Mouse (Mus musculus): ENCODE measurements around the gene Ptcd1. TPM values are rescaled to one million over a fixed set of nuclear protein-coding genes. Genes with fewer than 3 reads are reported as not detected.

The Ptcd1 gene
- polyA plus RNA-seq, 1 experiment from 2014 or later: 7.8 TPM

- peaks cover 25% of the 10 kb centered on the region for H3K36me3 ChIP-seq (ENCODE audit: control insufficient read depth, insufficient read depth)
Measured at GRCm38 (mm10) chr5:145123396-145123795, 43.5 kb downstream of the Ptcd1 start.

DNA sequence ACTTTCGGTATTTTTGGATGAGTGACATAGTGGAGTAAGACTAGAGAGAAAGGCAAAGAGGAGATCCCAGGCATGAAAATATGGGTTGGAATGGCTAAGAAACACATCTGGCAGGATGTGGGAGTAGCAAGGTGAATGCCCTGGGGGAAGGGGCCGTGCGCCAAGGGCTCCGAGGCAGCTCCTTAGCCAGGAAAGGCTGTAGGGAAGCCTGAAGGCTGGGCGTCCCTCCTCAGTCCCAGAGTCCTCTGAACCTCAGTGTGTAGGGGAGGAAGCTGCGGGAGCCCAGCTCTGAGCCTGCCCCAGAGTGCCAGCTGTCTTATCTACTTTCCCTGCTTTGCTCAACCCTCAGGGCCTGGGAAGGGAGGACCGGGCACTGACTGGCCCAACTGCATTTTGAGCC lies 46.0 kb downstream of the Ptcd1 start:
- Histone ChIP-seq H3K4me1 (ENCODE audit: control insufficient read depth, low read depth, low read length) (no peaks in the 10 kb centered on the region; the same call in 1 of the 2 replicates), H3K4me2 (ENCODE audit: low read depth, low read length) (no peak overlapping the region), H3K27me3 (ENCODE audit: control insufficient read depth, insufficient read depth, low read depth, low read length) (no peaks in the 10 kb centered on the region), H3K9ac (ENCODE audit: low read depth, low read length) (no peak overlapping the region), H3K4me3 (ENCODE audit: low read depth, low read length) (no peak overlapping the region), H3K9me3 (replicated peaks; ENCODE audit: control insufficient read depth, low read length) (0 out of 2 replicates have a peak, but pooled peaks cover 2% of the 10 kb centered on the region), H3K27ac (ENCODE audit: low read length) (no peak overlapping the region), H3K36me3 (ENCODE audit: control insufficient read depth, insufficient read depth) (peaks cover 13% of the 10 kb centered on the region)
- 55% methylated on average over 7 of the region's 7 CpGs for WGBS (ENCODE audit: insufficient replicate concordance)
- ATAC-seq (ENCODE audit: low read depth): no peak

More at GRCm38 (mm10) chr5:145123396-145123795, 43.5 kb downstream of the Ptcd1 start:
- no peak overlapping the region for H3K4me2 ChIP-seq (ENCODE audit: low read depth, low read length)
- 0 out of 2 replicates have a peak, but pooled peaks cover 2% of the 10 kb centered on the region for H3K9me3 ChIP-seq (replicated peaks; ENCODE audit: control insufficient read depth, low read length)
- no peaks in the 10 kb centered on the region for H3K27me3 ChIP-seq (ENCODE audit: control insufficient read depth, insufficient read depth, low read depth, low read length)
- H3K27ac ChIP-seq (ENCODE audit: low read length): no peak overlapping the region
- no peak overlapping the region for H3K9ac ChIP-seq (ENCODE audit: low read depth, low read length)
- WGBS (ENCODE audit: insufficient replicate concordance): 88% methylated on average over 19 of the region's 19 CpGs
- ATAC-seq (ENCODE audit: low read depth): no peak
- H3K4me3 ChIP-seq (ENCODE audit: low read depth, low read length): no peak overlapping the region
- no peaks in the 10 kb centered on the region for H3K4me1 ChIP-seq (ENCODE audit: control insufficient read depth, low read depth, low read length)

DNA sequence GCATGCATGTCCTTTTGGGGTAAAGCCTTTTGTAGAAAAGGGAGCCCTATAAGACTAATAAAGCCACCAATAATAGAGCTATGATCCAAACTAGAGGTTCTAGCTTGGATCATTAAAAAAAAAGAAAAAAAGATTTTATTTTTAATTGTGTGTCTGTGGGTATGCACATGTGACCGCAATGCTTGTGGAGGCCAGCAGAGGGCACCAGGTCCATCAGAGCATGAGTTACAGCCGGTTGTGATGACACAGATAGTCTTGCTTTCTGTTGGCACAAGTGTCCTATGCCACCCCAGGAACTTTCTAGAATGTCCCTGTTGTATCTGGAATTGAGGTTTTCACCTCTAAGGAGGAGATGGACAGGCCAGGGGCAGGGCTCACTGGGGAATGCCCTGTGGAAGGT lies 47.5 kb downstream of the Ptcd1 start:
- no peak for ATAC-seq (ENCODE audit: low read depth)
- Histone ChIP-seq H3K27me3 (ENCODE audit: control insufficient read depth, insufficient read depth, low read depth, low read length) (no peaks in the 10 kb centered on the region), H3K9me3 (replicated peaks; ENCODE audit: control insufficient read depth, low read length) (0 out of 2 replicates have a peak, but pooled peaks cover 2% of the 10 kb centered on the region), H3K27ac (ENCODE audit: low read length) (no peak overlapping the region), H3K4me1 (ENCODE audit: control insufficient read depth, low read depth, low read length) (peaks cover 6% of the 10 kb centered on the region; the same call in 1 of the 2 replicates), H3K9ac (ENCODE audit: low read depth, low read length) (no peak overlapping the region), H3K4me3 (ENCODE audit: low read depth, low read length) (no peak overlapping the region), H3K36me3 (ENCODE audit: control insufficient read depth, insufficient read depth) (peaks cover 5% of the 10 kb centered on the region; the same call in 1 of the 2 replicates), H3K4me2 (ENCODE audit: low read depth, low read length) (no peak overlapping the region)
- 84% methylated on average over 2 of the region's 2 CpGs for WGBS (ENCODE audit: insufficient replicate concordance)

DNA sequence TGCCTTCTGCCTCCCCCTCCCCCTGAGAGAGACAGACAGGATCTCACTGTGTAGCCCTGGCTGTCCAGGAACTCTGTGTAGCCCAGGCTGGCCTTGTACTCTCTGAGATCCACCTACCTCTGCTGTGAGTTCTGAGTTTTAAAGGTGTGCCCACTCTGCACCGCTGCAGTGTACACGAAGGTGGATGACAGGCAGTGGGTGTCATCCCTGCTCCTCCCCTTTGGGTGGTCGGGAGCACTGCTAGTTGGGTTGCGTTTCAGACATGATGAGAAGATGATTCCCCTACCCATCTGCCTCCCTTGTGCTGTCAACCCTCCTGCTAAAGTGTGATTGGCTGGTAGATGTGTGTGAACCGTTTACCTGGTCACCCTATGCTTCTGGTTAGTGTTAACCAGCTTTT lies 48.4 kb downstream of the Ptcd1 start:
- H3K4me3 ChIP-seq (ENCODE audit: low read depth, low read length): no peak overlapping the region
- H3K36me3 ChIP-seq (ENCODE audit: control insufficient read depth, insufficient read depth): no peaks in the 10 kb centered on the region; the same call in 1 of the 2 replicates
- H3K27ac ChIP-seq (ENCODE audit: low read length): no peak overlapping the region
- no peak overlapping the region for H3K4me2 ChIP-seq (ENCODE audit: low read depth, low read length)
- H3K9me3 ChIP-seq (replicated peaks; ENCODE audit: control insufficient read depth, low read length): 0 out of 2 replicates have a peak, but pooled peaks cover 2% of the 10 kb centered on the region
- peaks cover 9% of the 10 kb centered on the region; the same call in 1 of the 2 replicates for H3K4me1 ChIP-seq (ENCODE audit: control insufficient read depth, low read depth, low read length)
- 72% methylated on average over 5 of the region's 5 CpGs for WGBS (ENCODE audit: insufficient replicate concordance)
- no peak overlapping the region for H3K9ac ChIP-seq (ENCODE audit: low read depth, low read length)
- ATAC-seq (ENCODE audit: low read depth): no peak
- H3K27me3 ChIP-seq (ENCODE audit: control insufficient read depth, insufficient read depth, low read depth, low read length): no peaks in the 10 kb centered on the region

- H3K9ac ChIP-seq (ENCODE audit: low read depth, low read length): no peak overlapping the region
- H3K9me3 ChIP-seq (replicated peaks; ENCODE audit: control insufficient read depth, low read length): 0 out of 2 replicates have a peak, but pooled peaks cover 2% of the 10 kb centered on the region
- H3K27me3 ChIP-seq (ENCODE audit: control insufficient read depth, insufficient read depth, low read depth, low read length): no peaks in the 10 kb centered on the region
- 62% methylated on average over 6 of the region's 6 CpGs for WGBS (ENCODE audit: insufficient replicate concordance)
- no peaks in the 10 kb centered on the region; the same call in 1 of the 2 replicates for H3K36me3 ChIP-seq (ENCODE audit: control insufficient read depth, insufficient read depth)
- H3K4me3 ChIP-seq (ENCODE audit: low read depth, low read length): no peak overlapping the region
- H3K4me1 ChIP-seq (ENCODE audit: control insufficient read depth, low read depth, low read length): peaks cover 9% of the 10 kb centered on the region; the same call in 1 of the 2 replicates
- H3K4me2 ChIP-seq (ENCODE audit: low read depth, low read length): no peak overlapping the region
- no peak for ATAC-seq (ENCODE audit: low read depth)
- no peak overlapping the region for H3K27ac ChIP-seq (ENCODE audit: low read length)
Measured at GRCm38 (mm10) chr5:145118005-145118404, 48.9 kb downstream of the Ptcd1 start.

GRCm38 (mm10) chr5:145116916-145117315 lies 50.0 kb downstream of the Ptcd1 start:
- Histone ChIP-seq H3K27me3 (ENCODE audit: control insufficient read depth, insufficient read depth, low read depth, low read length) (no peaks in the 10 kb centered on the region), H3K9me3 (replicated peaks; ENCODE audit: control insufficient read depth, low read length) (0 out of 2 replicates have a peak, but pooled peaks cover 2% of the 10 kb centered on the region), H3K36me3 (ENCODE audit: control insufficient read depth, insufficient read depth) (no peaks in the 10 kb centered on the region; the same call in 1 of the 2 replicates), H3K9ac (ENCODE audit: low read depth, low read length) (no peak overlapping the region), H3K4me2 (ENCODE audit: low read depth, low read length) (peak overlapping the region; percentile 28; the same call in 1 of the 2 replicates), H3K27ac (ENCODE audit: low read length) (peak overlapping the region; percentile 53; the same call in 1 of the 2 replicates), H3K4me1 (ENCODE audit: control insufficient read depth, low read depth, low read length) (peaks cover 9% of the 10 kb centered on the region; the same call in 1 of the 2 replicates), H3K4me3 (ENCODE audit: low read depth, low read length) (peak overlapping the region; percentile 27)
- 36% methylated on average over 10 of the region's 10 CpGs for WGBS (ENCODE audit: insufficient replicate concordance)
- peak; percentile 11; the same call in 1 of the 2 replicates for ATAC-seq (ENCODE audit: low read depth)

DNA sequence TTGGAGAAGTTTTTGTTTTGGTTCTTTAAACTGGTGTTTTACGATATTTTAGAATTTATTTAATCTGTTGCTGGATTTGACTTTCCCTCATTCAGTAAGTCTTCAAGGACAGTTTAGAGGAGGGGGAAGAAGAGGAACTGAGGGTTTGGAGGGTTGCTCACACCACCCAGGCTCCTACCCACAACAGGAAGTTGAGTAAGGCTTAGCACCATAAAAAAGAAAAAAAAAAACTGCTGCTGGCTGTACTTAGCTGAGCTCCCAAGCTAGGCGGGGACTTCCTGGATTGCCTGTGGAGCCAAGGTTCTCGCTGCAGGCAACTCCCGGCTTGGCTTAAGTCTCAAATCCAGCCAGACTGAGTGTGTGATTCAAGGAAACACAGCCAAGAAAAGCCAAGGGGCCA lies 50.6 kb downstream of the Ptcd1 start:
- H3K9me3 ChIP-seq (replicated peaks; ENCODE audit: control insufficient read depth, low read length): 0 out of 2 replicates have a peak, but pooled peaks cover 2% of the 10 kb centered on the region
- 7% methylated on average over 4 of the region's 4 CpGs for WGBS (ENCODE audit: insufficient replicate concordance)
- peak; percentile 20; the same call in 1 of the 2 replicates for ATAC-seq (ENCODE audit: low read depth)
- peak overlapping the region; percentile 53 for H3K27ac ChIP-seq (ENCODE audit: low read length)
- H3K4me1 ChIP-seq (ENCODE audit: control insufficient read depth, low read depth, low read length): peaks cover 9% of the 10 kb centered on the region; the same call in 1 of the 2 replicates
- H3K4me2 ChIP-seq (ENCODE audit: low read depth, low read length): peak overlapping the region; percentile 32
- no peaks in the 10 kb centered on the region; the same call in 1 of the 2 replicates for H3K36me3 ChIP-seq (ENCODE audit: control insufficient read depth, insufficient read depth)
- no peak overlapping the region for H3K9ac ChIP-seq (ENCODE audit: low read depth, low read length)
- H3K4me3 ChIP-seq (ENCODE audit: low read depth, low read length): peak overlapping the region; percentile 67
- no peaks in the 10 kb centered on the region for H3K27me3 ChIP-seq (ENCODE audit: control insufficient read depth, insufficient read depth, low read depth, low read length)

- Histone ChIP-seq H3K4me1 (ENCODE audit: control insufficient read depth, low read depth, low read length) (peaks cover 9% of the 10 kb centered on the region; the same call in 1 of the 2 replicates), H3K9me3 (replicated peaks; ENCODE audit: control insufficient read depth, low read length) (0 out of 2 replicates have a peak, but pooled peaks cover 2% of the 10 kb centered on the region), H3K9ac (ENCODE audit: low read depth, low read length) (peak overlapping the region; percentile 15; the same call in 1 of the 2 replicates), H3K4me2 (ENCODE audit: low read depth, low read length) (peak overlapping the region; percentile 32), H3K27ac (ENCODE audit: low read length) (peak overlapping the region; percentile 45), H3K36me3 (ENCODE audit: control insufficient read depth, insufficient read depth) (no peaks in the 10 kb centered on the region; the same call in 1 of the 2 replicates), H3K27me3 (ENCODE audit: control insufficient read depth, insufficient read depth, low read depth, low read length) (no peaks in the 10 kb centered on the region), H3K4me3 (ENCODE audit: low read depth, low read length) (peak overlapping the region; percentile 67)
- ATAC-seq (ENCODE audit: low read depth): no peak
- WGBS (ENCODE audit: insufficient replicate concordance): 72% methylated on average over 5 of the region's 5 CpGs
Measured at GRCm38 (mm10) chr5:145115736-145116135, 51.2 kb downstream of the Ptcd1 start.
